Mouse (Mus musculus): Measurements from ENCODE around the gene Arnt.
"Not testable (repeated sequence)": the region's sequence is repeated elsewhere in the genome, so short reads cannot be mapped to it uniquely, and the experiment has no call there.

Arnt gene

DNA sequence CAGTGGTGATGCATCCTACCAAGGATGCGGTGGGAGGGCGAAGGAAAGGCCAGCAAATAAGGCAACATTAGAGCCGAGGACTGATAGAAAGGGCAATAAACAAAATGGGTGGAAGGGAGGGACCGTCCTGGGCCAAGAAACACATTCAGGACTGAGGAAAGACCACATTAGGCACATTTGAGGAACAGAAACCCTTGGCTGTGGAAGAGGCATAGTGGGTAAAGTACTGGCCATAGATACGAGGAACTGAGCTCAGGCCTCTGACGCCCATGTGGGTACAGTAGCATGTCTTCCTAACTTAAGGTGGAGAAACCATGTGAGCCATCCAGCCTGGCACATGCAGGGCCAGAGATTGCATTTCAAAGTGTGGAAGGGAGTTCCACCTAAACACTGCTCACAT lies 95.6 kb downstream of the Arnt start:
- no peak for DNase-seq (ENCODE audit: low spot score in 2 of 2)

DNA sequence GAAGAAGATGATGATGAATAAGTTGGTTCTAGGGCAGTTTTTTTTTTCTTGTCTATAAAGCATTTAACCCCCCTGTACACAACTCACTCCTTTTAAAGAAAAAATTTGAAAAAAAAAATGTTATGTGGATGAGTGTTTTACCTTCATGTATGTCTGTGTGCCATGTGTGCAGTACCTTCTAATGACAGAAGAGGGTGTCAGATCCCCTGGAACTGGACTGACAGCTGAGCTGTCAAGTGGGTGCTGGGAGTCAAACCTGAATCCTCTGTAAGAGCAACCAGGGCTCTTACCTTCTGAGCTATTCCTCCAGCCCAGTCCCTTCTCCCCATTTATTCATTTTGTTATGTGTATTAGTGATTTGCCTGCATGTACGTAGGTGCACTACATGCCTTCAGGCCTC lies 96.8 kb downstream of the Arnt start:
- DNase-seq (ENCODE audit: low spot score in 2 of 2), result no peak

DNA sequence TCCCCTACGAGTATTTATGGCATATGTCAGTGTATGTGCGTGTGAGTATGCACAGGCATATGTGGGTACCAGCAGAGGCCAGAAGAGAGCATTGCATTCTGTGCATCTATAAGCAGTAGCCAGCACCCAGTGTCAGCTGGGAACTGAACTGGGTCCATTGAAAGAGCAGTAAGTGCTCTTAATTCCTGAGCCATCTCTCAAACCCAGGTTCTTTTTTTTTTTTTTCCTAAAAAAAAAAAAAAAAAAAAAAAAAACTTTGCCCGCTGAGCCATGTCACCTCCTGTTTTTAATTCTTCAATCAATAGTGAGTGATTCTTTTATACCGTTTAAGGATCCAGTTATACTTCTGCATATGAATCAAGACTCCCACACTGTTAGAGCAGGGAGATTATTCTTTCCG lies 99.2 kb downstream of the Arnt start:
- DNase-seq (ENCODE audit: low spot score in 2 of 2), result no peak

DNA sequence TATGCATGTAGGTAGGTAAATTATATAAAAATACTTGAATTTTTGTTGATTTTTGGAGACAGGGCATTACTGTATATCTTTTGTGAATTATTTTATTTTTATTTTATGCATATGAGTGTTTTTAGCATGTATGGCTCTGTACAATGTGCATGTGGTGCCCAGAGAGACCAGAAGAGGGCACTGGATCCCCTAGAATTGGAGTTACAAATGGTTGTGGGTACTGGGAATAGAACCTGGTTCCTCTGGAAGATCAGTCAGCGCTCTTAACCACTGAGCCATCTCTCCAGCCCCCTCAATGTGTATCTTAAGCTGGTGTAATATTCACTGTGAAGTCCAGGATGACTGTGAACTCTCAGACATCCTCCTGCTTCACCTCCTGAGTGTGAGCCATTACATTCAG lies 100.7 kb downstream of the Arnt start:
- no peak for DNase-seq (ENCODE audit: low spot score in 2 of 2)

DNA sequence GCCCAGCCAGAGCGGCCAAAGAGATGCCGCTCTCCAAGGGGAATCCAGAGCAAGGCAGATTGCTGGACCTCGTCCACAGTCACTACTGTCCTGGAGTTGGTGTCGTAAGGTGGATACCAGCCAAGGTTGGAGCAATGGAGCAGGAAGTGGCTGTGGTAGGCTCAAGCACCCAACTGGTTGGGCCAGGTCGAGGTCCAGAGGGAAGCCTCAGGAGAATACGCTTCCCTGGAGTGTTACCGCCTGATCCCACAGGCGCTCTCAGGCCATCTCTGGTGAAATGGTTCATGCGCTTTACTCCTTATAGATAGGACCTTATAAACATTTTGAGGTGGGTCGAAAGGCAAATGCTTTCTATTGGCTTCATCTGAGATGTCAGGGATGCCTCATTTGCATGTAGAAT lies 104.7 kb downstream of the Arnt start:
- DNase-seq (ENCODE audit: low spot score in 2 of 2), result no peak

DNA sequence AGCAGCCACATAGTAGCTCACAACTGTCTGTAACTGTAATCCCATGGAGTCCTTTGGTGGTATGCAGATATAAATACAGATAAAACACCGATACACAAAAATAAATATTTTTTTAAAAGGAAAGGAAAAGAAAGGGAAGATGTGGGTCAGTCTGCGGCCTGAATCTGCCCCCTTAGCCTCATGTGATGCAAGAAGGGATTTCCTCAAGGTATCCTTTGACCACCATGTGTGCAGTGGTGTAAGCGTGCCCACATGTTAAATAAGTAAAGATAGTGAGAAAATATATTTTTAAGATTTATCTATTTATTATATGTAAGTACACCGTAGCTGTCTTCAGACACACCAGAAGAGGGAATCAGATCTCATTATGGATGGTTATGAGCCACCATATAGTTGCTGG lies 105.6 kb downstream of the Arnt start:
- DNase-seq (ENCODE audit: low spot score in 2 of 2), result no peak

DNA sequence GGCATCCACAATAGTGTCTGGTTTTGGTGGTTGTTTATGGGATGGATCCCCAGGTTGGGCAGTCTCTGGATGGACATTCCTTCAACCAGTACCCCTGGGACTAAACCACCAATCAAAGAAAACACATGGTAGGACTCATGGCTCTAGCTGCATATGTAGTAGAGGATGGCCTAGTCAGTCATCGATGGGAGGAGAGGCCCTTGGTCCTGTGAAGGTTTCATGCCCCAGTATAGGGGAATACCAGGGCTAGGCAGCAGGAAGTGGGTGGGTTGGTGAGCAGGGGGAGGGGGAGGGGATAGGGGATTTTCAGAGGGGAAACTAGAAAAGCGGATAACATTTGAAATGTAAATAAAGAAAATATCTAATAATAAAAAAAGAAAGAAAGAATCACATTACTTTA lies 107.0 kb downstream of the Arnt start:
- not testable (repeated sequence) for DNase-seq (ENCODE audit: low spot score in 2 of 2)

DNA sequence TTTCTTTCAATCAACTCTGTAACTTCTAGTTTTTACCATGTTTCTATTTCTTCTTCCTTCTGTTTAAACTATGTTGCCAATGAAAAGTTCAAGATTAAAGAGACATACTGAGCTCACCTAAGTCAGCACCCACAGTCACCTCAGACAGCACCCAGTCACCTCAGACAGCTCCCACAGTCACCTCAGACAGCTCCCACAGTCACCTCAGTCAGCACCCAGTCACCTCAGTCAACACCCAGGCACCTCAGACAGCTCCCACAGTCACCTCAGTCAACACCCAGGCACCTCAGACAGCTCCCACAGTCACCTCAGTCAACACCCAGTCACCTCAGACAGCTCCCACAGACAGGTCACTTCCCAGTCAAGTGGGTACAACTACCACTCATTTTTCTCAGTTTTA lies 108.0 kb downstream of the Arnt start:
- no peak for DNase-seq (ENCODE audit: low spot score in 2 of 2)

DNA sequence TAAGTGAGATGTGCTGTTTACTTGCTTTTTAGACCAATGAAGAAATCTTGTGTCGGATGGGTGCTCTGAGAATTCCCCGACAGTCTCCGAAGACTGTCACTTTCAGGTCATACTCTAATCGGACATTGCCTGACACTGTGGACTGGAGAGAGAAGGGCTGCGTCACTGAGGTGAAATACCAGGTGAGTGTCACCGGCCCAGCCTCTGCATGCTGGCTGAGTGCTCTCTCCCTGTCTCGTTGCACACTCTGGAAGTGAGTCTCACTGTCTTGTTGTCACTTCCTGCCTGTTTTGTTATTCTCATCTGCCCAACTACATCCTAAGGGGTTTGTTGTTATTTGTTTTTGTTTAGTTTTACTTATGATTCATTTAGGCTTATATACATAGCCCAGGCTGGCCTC lies 108.8 kb downstream of the Arnt start:
- DNase-seq (ENCODE audit: low spot score in 2 of 2), result no peak
